23 mouse cellular contexts compared by ENCODE assay signal in genomic region chr10:20905831-20906230, GRCm38 (mm10). TPM values are rescaled to one million over a fixed set of nuclear protein-coding genes. Genes with fewer than 3 reads are reported as not detected.
A peak's percentile ranks its signal among the peaks of the same experiment; 100 is the strongest.
DNase-seq lines count a peak whose midpoint lies in the region; ATAC-seq lines count a peak whose summit lies in the region.
"Had no signal": no experiment of that assay in that cellular context is flagged by ENCODE, and none has a peak within 500 bp of the region (broad histone marks: within the 10 kb centered on the region; RNA-seq: fewer than 3 reads in every experiment).

No protein-coding gene starts in this region.

- no peak for DNase-seq in heart, postnatal 14 days
- peak; percentile 45 for DNase-seq in c-Kit-negative CD71-positive TER-119-positive erythroid progenitor cells, embryonic 14.5 days (ENCODE audit: low read depth, low spot score)
- peak; percentile 12 for DNase-seq in induced T-regulatory cell, adult 2 months (ENCODE audit: low read depth)
- DNase-seq in gastrocnemius, postnatal 14 days: no peak
- no peak for DNase-seq in hindbrain, embryonic 11.5 days (ENCODE audit: low spot score)
- DNase-seq: adrenal gland, adult 8-10 months; cerebellum, adult 11-12 months; cerebellum, postnatal 25 days; embryo, embryonic 11 days; layer of hippocampus, postnatal 36 days; left cerebral cortex, postnatal 4 days; spleen, adult 18-20 months; thymus, adult 2 months had no signal

- no peak overlapping the region for H3K9ac ChIP-seq in heart, embryonic 14.5 days (ENCODE audit: low read length)
- H3K9ac ChIP-seq in liver, embryonic 16.5 days (ENCODE audit: low read depth, low read length): peak overlapping the region; percentile 27
- no peak overlapping the region for H3K9ac ChIP-seq in hindbrain, embryonic 11.5 days (ENCODE audit: low read depth, low read length)
- H3K9ac ChIP-seq: midbrain, embryonic 15.5 days; neural tube, embryonic 15.5 days had no signal

- H3K36me3 ChIP-seq in heart, embryonic 14.5 days (ENCODE audit: control insufficient read depth, insufficient read depth, low read length): no peaks in the 10 kb centered on the region
- no peaks in the 10 kb centered on the region for H3K36me3 ChIP-seq in liver, embryonic 16.5 days (ENCODE audit: control insufficient read depth, insufficient read depth)
- no peaks in the 10 kb centered on the region for H3K36me3 ChIP-seq in hindbrain, embryonic 11.5 days (ENCODE audit: control insufficient read depth, insufficient read depth, low read length)
- H3K36me3 ChIP-seq: forebrain, embryonic 10.5 days; midbrain, embryonic 15.5 days; neural tube, embryonic 15.5 days had no signal

- H3K9me3 ChIP-seq in heart, embryonic 14.5 days (ENCODE audit: control insufficient read depth, low read length): no peaks in the 10 kb centered on the region
- H3K9me3 ChIP-seq in liver, embryonic 16.5 days (replicated peaks; ENCODE audit: control insufficient read depth, low read length): no peaks in the 10 kb centered on the region
- no peaks in the 10 kb centered on the region for H3K9me3 ChIP-seq in hindbrain, embryonic 11.5 days (ENCODE audit: control insufficient read depth, low read length)
- H3K9me3 ChIP-seq: forebrain, embryonic 10.5 days; megakaryocyte, embryonic 14.5 days; midbrain, embryonic 15.5 days; neural tube, embryonic 15.5 days had no signal

- H3K4me2 ChIP-seq in heart, embryonic 14.5 days (ENCODE audit: low read length): no peak overlapping the region
- H3K4me2 ChIP-seq in liver, embryonic 16.5 days (ENCODE audit: low read depth, low read length): peak overlapping the region; percentile 37
- H3K4me2 ChIP-seq in hindbrain, embryonic 11.5 days (replicated peaks; ENCODE audit: low read depth, low read length): no peak overlapping the region
- H3K4me2 ChIP-seq: midbrain, embryonic 15.5 days; neural tube, embryonic 15.5 days had no signal

- peaks cover 2 to 9% of the 10 kb centered on the region in 2 experiments; a peak in 2 of 4 replicates for H3K4me1 ChIP-seq in heart, embryonic 14.5 days (ENCODE audit: control insufficient read depth in 2 of 2, insufficient read depth in 2 of 2, low read length in 2 of 2)
- peaks cover 39% of the 10 kb centered on the region for H3K4me1 ChIP-seq in liver, embryonic 16.5 days (ENCODE audit: control insufficient read depth, low read depth, low read length)
- no peaks in the 10 kb centered on the region for H3K4me1 ChIP-seq in hindbrain, embryonic 11.5 days (replicated peaks; ENCODE audit: control insufficient read depth, insufficient read depth, low read length)
- H3K4me1 ChIP-seq: forebrain, embryonic 10.5 days; neural tube, embryonic 15.5 days had no signal

- intact Hi-C loops in heart, postnatal 14 days (cut with DNase I): no loop called here
- intact Hi-C loops in gastrocnemius, postnatal 14 days (cut with DNase I; ENCODE audit: low total_unique reads): loop anchor here (10.0 kb wide), 1 partner anchor 141 kb away; no protein-coding TSS in a partner anchor

- peak overlapping the region; percentile 12 to 29; a peak in 1 of 4 replicates for H3K27ac ChIP-seq in heart, embryonic 14.5 days (replicated peaks in 1 of 2; ENCODE audit: control insufficient read depth in 1 of 2, insufficient read depth in 1 of 2, low read depth in 2 of 2, low read length in 2 of 2)
- peak overlapping the region; percentile 87 for H3K27ac ChIP-seq in liver, embryonic 16.5 days (ENCODE audit: low read length)
- H3K27ac ChIP-seq in hindbrain, embryonic 11.5 days (ENCODE audit: low read depth, low read length): no peak overlapping the region
- H3K27ac ChIP-seq: forebrain, embryonic 10.5 days; kidney, postnatal 0 days; midbrain, embryonic 15.5 days; neural tube, embryonic 15.5 days had no signal

- WGBS in heart, embryonic 14.5 days: 66% methylated on average over 4 of the region's 4 CpGs
- WGBS in liver, embryonic 16.5 days (ENCODE audit: insufficient replicate concordance): 32% methylated on average over 4 of the region's 4 CpGs
- WGBS in hindbrain, embryonic 11.5 days: 89% methylated on average over 4 of the region's 4 CpGs

- H3K27me3 ChIP-seq in heart, embryonic 14.5 days (ENCODE audit: control insufficient read depth, insufficient read depth, low read length): no peaks in the 10 kb centered on the region
- no peaks in the 10 kb centered on the region for H3K27me3 ChIP-seq in liver, embryonic 16.5 days (ENCODE audit: control insufficient read depth, insufficient read depth, low read depth, low read length)
- H3K27me3 ChIP-seq in hindbrain, embryonic 11.5 days (ENCODE audit: control insufficient read depth, insufficient read depth, low read length): no peaks in the 10 kb centered on the region
- H3K27me3 ChIP-seq: megakaryocyte, embryonic 14.5 days; midbrain, embryonic 15.5 days; neural tube, embryonic 15.5 days had no signal

- no peak for ATAC-seq in heart, embryonic 14.5 days (ENCODE audit: insufficient number of reproducible peaks, insufficient read depth, low FRiP score, low read depth)
- peak; percentile 79 for ATAC-seq in liver, embryonic 16.5 days (ENCODE audit: low read depth)
- no peak for ATAC-seq in hindbrain, embryonic 11.5 days (ENCODE audit: low FRiP score)
- ATAC-seq: hindbrain, embryonic 16.5 days; intestine, postnatal 0 days; Patski had no signal

- H3K4me3 ChIP-seq in heart, embryonic 14.5 days (ENCODE audit: control insufficient read depth in 1 of 2, insufficient read depth in 1 of 2, low read depth in 1 of 2, low read length in 2 of 2): no peak overlapping the region
- H3K4me3 ChIP-seq in liver, embryonic 16.5 days (ENCODE audit: low read depth, low read length): no peak overlapping the region
- no peak overlapping the region for H3K4me3 ChIP-seq in hindbrain, embryonic 11.5 days (ENCODE audit: low read depth, low read length)
- H3K4me3 ChIP-seq: forebrain, embryonic 10.5 days; megakaryocyte, embryonic 14.5 days; midbrain, embryonic 15.5 days; neural tube, embryonic 15.5 days had no signal

RNA-seq across cellular contexts. Expression of gene Ahi1, which starts 46.5 kb away (rescaled TPM):
- 3.5 and 4.4 TPM in 2 replicates for polyA plus RNA-seq in heart, embryonic 14.5 days (2014; fragmentation: Nextera tagmentation; extraction: Ambion mirVana)
- total RNA-seq in heart, postnatal 14 days (2021): 1 to 10 TPM; 1.7 to 2.1 TPM
- polyA plus RNA-seq in liver, embryonic 16.5 days (2015; fragmentation: Nextera tagmentation; extraction: Ambion mirVana): 3.9 and 4.2 TPM in 2 replicates
- total RNA-seq in gastrocnemius, postnatal 14 days (2021): 1 to 10 TPM; 1.2 to 1.6 TPM
- 23.1 and 23.2 TPM in 2 replicates for polyA plus RNA-seq in hindbrain, embryonic 11.5 days (2014; fragmentation: Nextera tagmentation; extraction: Ambion mirVana)

Comparison
In these comparisons a context has a peak if more than half of its experiments do, and no peak if none do; other contexts are left out.
1. DNase-seq: peak in c-Kit-negative CD71-positive TER-119-positive erythroid progenitor cells, embryonic 14.5 days (single experiment) and induced T-regulatory cell, adult 2 months (single experiment); none in heart, postnatal 14 days (0 of 2), gastrocnemius, postnatal 14 days (single experiment) and hindbrain, embryonic 11.5 days (single experiment).